Mouse (Mus musculus) urinary bladder, postnatal 14 days (tissue): ENCODE measurements around the gene Ablim2.

Experiments used
- DNase-seq: peaks from one replicate; pipeline ENCODE4 v3.0.0; 2021; ENCODE audit warnings: low spot score

The Ablim2 gene

DNA sequence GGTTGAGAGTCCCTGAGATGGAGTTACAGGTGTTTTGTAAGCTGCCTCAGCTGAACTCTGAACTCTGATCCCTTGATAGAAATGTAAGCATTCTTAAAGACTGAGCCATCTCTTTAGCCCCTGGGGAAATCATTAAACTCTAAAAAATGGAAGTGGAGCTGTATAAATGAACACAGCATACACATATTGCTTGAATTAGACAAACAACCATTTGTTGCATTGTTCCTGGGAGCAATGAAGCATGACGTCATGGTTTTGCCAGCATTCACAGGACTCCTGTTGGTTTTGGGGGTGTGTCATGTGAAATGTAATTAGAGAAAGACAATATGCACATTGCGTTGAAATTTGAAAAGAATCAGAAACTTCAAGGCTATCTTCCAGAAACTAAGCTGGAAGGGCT, 132.0 kb downstream of the Ablim2 start:
- DNase-seq: no peak

GRCm38 (mm10) chr5:35890985-35891730, 133.5 kb downstream of the Ablim2 start:
- DNase-seq: no peak

DNA sequence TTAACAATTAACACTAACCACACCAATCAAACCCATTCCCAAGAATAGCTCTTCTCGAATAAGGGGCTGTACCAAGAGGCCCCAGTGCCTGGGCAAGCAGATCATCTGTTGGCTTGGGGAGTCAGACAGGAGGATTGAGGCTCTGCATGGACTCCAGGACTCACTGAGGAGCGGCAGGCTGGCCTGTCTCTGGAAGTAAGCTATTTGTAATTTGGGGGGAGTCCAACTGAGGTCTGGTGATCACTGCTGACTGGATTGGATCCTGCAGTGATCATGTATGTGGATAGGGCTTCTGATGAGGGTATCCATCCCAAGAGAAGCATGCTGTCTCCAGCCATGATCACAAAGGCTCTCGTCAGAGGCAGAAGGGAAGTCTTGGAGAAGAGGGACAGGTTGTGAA, 134.7 kb downstream of the Ablim2 start:
- DNase-seq: no peak

GRCm38 (mm10) chr5:35893093-35893804, 135.6 kb downstream of the Ablim2 start, which contains the start of gene Afap1:
Gene Afap1 (plus strand): TSS chr5:35893319.
- peak; percentile 100 for DNase-seq

DNA sequence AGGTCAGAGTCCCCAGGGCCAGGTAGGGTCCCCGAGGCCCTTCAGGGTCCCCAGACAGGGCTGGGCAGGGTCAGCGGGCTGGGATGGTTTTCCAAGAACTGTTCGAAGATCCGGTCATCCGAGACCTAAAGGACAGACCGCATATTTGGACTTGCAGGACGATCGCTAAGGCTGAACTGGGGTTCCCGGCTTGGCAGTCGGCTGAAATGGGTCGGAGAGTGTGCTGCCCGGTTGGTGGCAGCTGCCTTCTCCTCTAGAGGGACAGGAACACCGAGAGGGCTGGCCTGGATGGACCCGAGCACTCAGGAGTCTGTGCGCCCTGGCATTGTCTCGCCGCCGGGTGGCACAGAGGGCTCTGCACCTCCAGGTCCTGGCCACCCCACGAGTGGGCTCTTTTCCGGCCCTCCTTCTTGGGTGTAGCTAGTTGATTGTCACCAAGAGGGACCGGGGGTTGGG, 136.2 kb downstream of the Ablim2 start:
- peak; percentile 71 for DNase-seq

- peak; percentile 51 for DNase-seq
These were observed 136.8 kb downstream of the Ablim2 start for GRCm38 (mm10) chr5:35894295-35895047.

DNA sequence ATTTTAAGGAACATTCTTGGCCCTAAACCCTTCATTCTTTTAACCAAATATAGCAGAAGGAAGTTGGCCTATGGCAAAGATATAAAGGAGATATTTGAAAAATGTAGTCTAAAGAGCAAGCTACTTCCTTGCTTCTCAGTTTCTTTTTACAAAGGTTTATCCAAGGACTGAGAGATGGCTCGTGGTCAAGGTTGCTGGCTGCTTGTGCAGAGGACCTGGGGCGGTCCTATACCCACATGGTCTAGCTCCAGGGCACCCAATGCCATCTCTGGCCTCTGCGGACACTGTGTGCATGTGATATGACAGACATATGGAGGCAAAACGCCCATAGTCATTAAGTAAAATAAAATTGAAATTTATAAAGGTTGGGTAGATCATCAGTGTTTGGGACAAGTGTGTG, 138.2 kb downstream of the Ablim2 start:
- no peak for DNase-seq

DNA sequence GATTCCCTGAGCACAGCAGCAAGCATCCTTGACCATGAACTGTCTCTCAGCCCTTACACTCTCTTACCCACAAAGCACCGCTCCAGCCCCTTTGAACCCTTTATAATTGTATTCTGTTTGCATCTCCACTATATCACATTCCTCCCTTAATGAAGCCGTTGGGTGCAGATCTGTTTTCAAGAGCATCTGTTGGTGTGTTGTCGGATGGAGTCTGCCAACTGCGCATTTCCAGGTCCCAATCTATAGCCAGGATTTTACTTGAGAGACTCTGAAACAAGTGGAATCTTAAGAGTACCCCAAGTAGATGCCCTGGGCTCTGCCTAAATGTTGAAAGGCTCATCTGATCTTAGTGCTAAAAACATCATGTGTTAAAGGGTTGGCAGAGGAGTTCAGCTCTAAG, 138.9 kb downstream of the Ablim2 start:
- no peak for DNase-seq

DNA sequence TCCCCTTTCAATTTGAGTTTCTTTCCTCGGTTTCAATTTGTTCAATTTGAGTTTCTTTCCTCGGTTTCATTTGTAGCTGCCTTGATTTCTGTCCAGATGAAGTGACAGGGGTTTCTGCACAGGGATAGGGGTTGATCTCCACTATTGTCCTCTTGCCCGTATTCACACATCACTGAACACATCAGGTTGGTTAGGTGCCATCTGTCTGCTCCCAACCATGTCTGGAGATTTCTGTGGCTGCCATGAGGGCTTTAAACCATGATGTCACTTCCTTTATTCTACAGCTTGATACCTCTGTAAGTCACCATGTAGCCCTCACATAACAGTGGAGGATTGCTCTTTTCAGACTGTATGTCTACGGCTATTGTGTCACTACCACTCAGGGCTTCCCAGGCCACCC, 139.5 kb downstream of the Ablim2 start:
- DNase-seq: no peak

DNA sequence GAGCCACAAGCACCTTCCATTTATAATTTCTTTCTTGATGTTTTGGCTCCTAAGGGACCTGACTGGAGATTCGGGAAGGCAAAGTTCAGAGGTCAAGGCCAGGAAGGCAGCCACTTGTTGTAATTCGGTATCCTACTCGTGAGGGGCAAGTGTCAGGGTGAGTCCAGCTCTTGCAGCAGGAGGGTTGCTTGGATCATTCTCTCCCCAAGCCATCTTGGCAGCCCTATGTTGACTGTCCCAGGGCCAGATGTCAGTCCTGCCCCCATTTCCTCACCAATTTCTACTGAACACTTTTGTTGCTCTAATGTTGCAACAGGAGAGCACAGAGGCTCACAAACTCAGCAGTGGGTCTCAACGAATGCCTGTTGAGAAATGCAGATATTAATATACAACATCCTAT, 140.4 kb downstream of the Ablim2 start:
- DNase-seq: no peak

DNA sequence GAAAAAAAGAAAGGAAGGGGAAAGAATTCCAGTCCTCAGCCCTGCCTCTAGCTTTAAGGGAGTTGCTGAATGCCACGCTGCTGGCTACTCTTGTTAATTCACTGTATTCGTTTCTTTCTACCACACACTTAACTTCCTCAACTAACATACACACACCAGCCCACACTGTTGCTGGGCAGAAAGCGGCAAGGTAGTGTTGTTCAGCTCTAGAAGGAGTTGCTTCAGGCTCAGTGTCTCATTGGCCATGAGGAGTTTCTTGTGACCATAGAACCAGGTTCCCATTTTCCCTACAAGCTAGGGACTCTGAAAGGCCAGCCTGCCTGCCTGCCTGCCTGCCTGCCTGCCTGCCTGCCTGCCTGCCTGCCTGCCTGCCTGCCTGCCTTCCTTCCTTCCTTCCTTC, 141.3 kb downstream of the Ablim2 start:
- no peak for DNase-seq

DNA sequence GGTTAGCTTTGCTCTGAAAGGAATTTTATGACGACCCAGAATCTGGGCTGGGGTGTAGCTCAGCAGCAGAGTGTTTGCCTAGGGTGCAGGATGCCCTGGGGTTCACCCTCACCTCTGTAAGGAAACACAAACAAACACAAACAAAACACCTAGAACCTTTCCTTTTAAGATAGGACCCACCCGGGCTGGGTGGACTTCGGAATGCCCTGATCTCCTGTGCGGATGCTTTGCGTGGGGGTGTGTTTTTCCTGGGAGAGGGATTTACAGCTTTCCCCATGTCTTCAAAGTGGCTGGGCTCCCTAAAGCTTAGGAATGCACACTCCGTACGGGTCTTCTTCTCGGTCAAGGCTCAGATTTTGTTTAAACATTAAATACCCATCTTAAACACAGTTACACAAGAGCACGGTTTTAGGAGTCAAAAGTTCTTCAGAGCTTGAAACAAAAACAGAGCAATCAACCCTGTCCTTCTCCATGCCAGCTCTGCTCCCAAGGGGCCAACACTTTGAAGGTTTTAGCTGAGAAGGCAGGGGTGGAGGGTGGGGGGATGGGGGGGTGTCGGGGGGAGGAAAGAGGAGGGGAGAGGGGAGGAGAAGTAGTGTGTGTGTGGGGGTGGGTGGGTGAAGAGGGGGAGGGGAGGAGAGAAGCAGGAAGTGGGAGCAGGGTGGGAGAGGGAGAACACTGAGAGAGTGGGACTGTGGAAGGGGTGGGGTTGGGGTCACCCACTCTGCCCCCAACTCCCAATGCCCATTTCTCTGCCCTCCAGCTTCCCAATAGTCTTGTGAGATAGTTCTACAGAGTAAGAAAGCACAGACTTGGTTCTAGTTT, 142.9 kb downstream of the Ablim2 start:
- DNase-seq: no peak

DNA sequence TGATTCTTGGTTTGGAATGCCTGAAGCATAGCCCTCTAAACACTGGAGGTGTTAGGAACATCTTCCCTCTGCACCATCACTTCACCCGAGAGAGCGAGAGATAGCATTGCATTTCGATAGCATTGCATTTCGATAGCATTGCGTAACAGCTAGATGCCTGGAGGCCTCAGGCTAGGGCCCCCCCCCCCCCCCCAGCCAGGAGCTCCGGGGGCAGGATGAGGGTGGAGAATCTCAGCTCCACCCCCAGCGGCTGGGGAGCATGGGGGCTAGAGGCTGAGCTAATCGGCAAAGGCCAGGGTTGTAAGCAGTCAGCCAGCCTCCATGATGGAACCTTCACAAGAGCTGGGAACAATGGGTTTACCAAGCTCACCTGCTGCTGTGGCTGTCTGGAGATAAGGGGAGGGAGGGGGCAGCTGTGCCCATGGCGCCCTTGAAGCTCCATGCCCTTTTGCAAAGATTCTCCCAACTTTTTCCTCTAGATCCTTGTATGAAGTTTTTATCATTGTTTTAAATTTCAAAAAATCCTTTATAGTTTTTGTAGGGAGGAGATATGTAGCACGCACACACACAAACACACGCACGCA, 143.6 kb downstream of the Ablim2 start:
- no peak for DNase-seq

GRCm38 (mm10) chr5:35903456-35903855, 145.8 kb downstream of the Ablim2 start:
- DNase-seq: no peak

GRCm38 (mm10) chr5:35905283-35905682, 147.6 kb downstream of the Ablim2 start:
- no peak for DNase-seq

- DNase-seq: no peak
These were observed 149.4 kb downstream of the Ablim2 start for GRCm38 (mm10) chr5:35907090-35907489.

DNA sequence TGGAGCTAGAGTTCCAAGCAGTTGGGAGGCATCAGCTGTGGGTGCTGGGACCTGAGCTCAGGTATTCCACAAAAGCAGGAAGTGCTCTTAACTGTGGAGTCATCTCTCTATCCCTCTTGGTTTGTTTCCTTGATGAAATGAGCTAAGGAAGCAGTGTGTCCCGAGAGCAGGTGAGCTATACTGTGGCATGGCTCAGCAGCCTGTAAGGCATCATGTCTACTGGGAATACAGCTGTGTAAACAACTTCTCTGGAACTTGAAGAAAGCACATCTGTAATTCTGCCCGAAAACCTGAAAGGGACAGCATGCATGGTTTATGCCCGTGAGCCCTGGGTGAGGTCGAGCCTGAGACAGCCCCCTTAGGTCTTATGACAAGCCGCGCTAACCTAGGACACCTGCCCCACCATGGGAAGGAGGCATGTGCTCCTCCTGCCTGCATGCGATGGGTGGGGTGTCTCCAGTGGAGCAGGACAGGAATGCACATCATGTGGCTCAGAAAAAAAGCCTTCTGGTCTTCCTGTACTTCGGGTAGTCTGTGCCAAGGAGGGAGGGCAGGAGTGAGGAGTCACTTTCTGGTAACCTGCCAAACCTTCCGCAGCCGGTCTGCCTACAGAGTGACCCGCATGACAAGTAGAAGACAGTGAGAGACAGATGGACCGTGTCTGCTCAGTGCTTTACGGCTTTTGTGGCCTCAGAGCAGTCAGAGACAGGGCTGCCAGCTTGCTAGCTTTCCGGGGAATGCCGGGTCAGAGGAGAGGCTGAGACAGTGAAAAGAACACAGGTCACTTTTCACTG, 150.2 kb downstream of the Ablim2 start:
- DNase-seq: peak; percentile 81

GRCm38 (mm10) chr5:35908626-35909443, 151.2 kb downstream of the Ablim2 start:
- peak; percentile 43 for DNase-seq

DNA sequence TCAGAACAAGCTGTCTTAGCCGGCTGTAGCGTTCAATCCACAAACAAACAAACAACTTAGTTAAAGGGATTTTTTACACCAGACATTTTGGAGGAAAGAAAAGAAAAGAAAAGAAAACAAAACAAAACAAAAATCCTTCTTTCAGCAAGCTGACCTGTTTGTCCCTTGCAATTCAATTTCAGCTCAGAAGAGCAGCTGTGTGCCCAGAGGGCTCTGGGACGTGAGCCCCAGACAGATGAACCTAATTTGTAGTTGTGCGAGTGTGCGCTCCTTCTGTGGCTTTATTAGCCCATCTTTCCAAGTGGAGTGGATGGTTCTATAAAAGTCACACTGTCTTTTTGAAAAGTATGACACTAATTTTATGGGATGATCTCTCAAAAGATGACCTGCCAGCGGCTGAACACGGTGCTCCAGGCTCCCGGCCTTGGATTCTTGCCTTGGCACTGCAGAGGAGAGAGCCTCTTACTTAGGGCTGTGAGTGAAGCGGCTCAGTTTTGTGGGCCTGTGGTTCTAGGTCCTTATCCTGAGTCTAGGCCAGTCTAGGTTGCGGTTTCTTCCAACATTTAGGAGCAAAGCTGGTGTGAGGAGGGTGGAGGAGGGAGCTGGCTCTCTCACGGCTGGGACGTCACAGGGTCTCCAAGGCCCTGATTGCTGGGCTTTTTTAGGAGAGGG, 158.1 kb downstream of the Ablim2 start:
- no peak for DNase-seq
